Mouse (Mus musculus) ES-Bruce4 (cell line): ENCODE data around the gene Stn1.
A peak's percentile ranks its signal among the peaks of the same experiment; 100 is the strongest.

Source experiments
- CTCF ChIP-seq: IDR thresholded peaks from one replicate; pipeline ENCODE4 v1.8.1; 2011; ENCODE audit warnings: low read depth, low read length
- EP300 ChIP-seq: IDR thresholded peaks from 2 replicates; pipeline ENCODE4 v1.6.1; 2011; ENCODE audit warnings: low read depth, low read length; ENCODE audit not compliant: insufficient read depth
- POLR2A ChIP-seq: IDR thresholded peaks from one replicate; pipeline ENCODE4 v1.8.1; 2011; ENCODE audit warnings: low read length; ENCODE audit not compliant: insufficient read depth

DNA sequence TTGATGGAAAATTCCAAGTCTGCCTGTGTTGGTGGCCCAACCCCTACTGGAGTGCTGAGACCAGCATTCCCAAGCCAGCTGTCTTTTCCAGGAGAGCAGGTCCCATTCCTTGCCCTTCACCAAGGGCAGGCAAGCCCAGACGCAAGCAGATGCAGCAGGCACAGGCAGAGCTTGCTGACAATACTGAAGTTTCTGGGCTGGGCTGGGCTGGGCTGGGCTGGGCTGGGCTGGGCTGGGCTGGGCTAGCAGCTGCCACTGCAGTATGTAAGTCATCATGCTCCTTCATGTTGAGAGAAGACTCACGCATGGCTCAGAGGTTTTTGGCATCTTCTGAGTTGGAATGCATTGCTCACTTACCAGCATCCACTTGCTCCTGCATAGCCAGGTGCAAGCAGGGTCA lies 45.5 kb downstream of the Stn1 start:
- TF ChIP-seq CTCF (no peak), EP300 (peak; percentile 83), POLR2A (no peak)
